Mouse (Mus musculus) erythroid progenitor cell, adult 5-6 weeks (primary cell): ENCODE results near the gene Ano4. TPM values are rescaled to one million over a fixed set of nuclear protein-coding genes. Genes with fewer than 3 reads are reported as not detected.
A peak's percentile ranks its signal among the peaks of the same experiment; 100 is the strongest.

ENCODE experiments used
- ATAC-seq: replicated peaks from 2 replicates; pipeline ENCODE4 v1.8.0; 2016; ENCODE audit warnings: moderate number of reproducible peaks, mild to moderate bottlenecking, moderate TSS enrichment, inconsistent platforms; ENCODE audit not compliant: poor library complexity, low FRiP score, severe bottlenecking
- total RNA-seq, 2 experiments: library from RNA; stranded (forward) in 1 of 2; stranded (reverse) in 1 of 2; fragments of 150-400 nt in 1 of 2; fragments of 186-747, 209-891 nt in 1 of 2; gene quantifications; 2 replicates each; pipeline versions ENCODE4 v1.2.3 to v1.2.4; 2015 to 2017; ENCODE audit warnings: low replicate concordance in 2 of 2

Ano4 gene
- total RNA-seq (2015; ENCODE audit: low replicate concordance): not detected in 2 replicates
- total RNA-seq (2017; ENCODE audit: low replicate concordance): not detected in 2 replicates

- ATAC-seq: no peak
Measured at GRCm38 (mm10) chr10:89344491-89345195, at the start of gene Ano4. Gene Ano4 (minus strand): TSS chr10:89344762.

GRCm38 (mm10) chr10:89392687-89393086 lies 48.1 kb upstream of the Ano4 start:
- ATAC-seq: no peak

- ATAC-seq: no peak
Measured at GRCm38 (mm10) chr10:89391571-89392163, 47.1 kb upstream of the Ano4 start.

GRCm38 (mm10) chr10:89386461-89386860 lies 41.9 kb upstream of the Ano4 start:
- no peak for ATAC-seq

- peak; percentile 65 for ATAC-seq
Measured at GRCm38 (mm10) chr10:89383462-89383861, 38.9 kb upstream of the Ano4 start.

GRCm38 (mm10) chr10:89377750-89378149 lies 33.2 kb upstream of the Ano4 start:
- no peak for ATAC-seq

GRCm38 (mm10) chr10:89370051-89370450 lies 25.5 kb upstream of the Ano4 start:
- no peak for ATAC-seq

- no peak for ATAC-seq
Measured at GRCm38 (mm10) chr10:89358933-89359332, 14.4 kb upstream of the Ano4 start.

GRCm38 (mm10) chr10:89354639-89355038 lies 10.1 kb upstream of the Ano4 start:
- ATAC-seq: no peak

GRCm38 (mm10) chr10:89351416-89351815 lies 6.9 kb upstream of the Ano4 start:
- ATAC-seq: no peak

GRCm38 (mm10) chr10:89345606-89346005 lies 1.0 kb upstream of the Ano4 start:
- no peak for ATAC-seq

- no peak for ATAC-seq
Measured at GRCm38 (mm10) chr10:89345196-89345533, 603 bp upstream of the Ano4 start.

- ATAC-seq: no peak
Measured at GRCm38 (mm10) chr10:89344132-89344490, 451 bp downstream of the Ano4 start.

- ATAC-seq: no peak
Measured at GRCm38 (mm10) chr10:89343716-89344115, 846 bp downstream of the Ano4 start.

GRCm38 (mm10) chr10:89330261-89330660 lies 14.3 kb downstream of the Ano4 start:
- no peak for ATAC-seq

- ATAC-seq: no peak
Measured at GRCm38 (mm10) chr10:89329806-89330205, 14.8 kb downstream of the Ano4 start.

GRCm38 (mm10) chr10:89328876-89329275 lies 15.7 kb downstream of the Ano4 start:
- no peak for ATAC-seq

GRCm38 (mm10) chr10:89327004-89327511 lies 17.5 kb downstream of the Ano4 start:
- ATAC-seq: 0 out of 2 replicates have a peak, but pooled peaks have one; percentile 46

GRCm38 (mm10) chr10:89326383-89326782 lies 18.2 kb downstream of the Ano4 start:
- ATAC-seq: no peak

GRCm38 (mm10) chr10:89307566-89307965 lies 37.0 kb downstream of the Ano4 start:
- no peak for ATAC-seq

- ATAC-seq: no peak
Measured at GRCm38 (mm10) chr10:89300346-89300745, 44.2 kb downstream of the Ano4 start.
